Mouse (Mus musculus): Measurements from ENCODE around the gene Pdx1. TPM values are rescaled to one million over a fixed set of nuclear protein-coding genes. Genes with fewer than 3 reads are reported as not detected.

Gene Pdx1
- total and polyA plus RNA-seq, 3 experiments: not detected

DNA sequence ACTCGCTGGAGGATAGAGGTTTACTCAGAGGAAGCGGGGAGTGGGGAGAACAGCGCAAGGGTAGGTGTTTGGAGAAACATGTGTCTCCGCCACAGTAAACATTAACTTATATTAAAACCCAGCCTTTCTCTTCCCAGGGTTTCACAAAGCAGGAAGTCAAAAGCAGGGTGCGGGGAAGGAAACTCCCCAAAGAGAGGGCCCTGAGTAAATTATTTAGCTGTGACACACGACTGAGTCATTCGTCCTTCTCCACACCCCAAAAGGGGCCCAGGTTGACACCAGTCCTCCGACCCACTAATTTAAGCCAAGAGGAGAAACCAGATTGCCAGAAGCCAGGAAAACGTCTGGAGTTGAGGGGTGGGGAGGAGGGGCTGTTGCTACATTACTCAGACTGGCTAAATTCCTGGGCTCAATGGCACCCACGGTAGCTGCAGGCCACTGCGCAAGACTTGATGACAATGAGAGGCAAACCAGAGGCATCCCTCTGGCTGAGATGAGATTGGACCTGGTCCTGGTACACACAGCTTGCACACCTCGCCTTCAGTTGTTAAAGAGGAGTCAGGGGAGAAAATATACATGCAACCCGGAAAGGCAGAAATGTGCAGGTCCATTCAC is 22.9 kb downstream of the Pdx1 start:
- dilution Hi-C loops (cut with MboI; ENCODE audit: extremely low pct_ligation_motif_present, extremely low pct_unique_long_range_greater_than_20kb, low sequenced_read_pairs) (no loop called here), in situ Hi-C loops (cut with MboI; ENCODE audit: low pct_ligation_motif_present, low pct_unique_long_range_greater_than_20kb, low sequenced_read_pairs) (no loop called here)
- Histone ChIP-seq H3K4me1 (ENCODE audit: control insufficient read depth in 1 of 2, insufficient read depth in 2 of 2) (peaks cover 3 to 9% of the 10 kb centered on the region in 2 experiments; a peak in 2 of 4 replicates), H3K27me3 (replicated peaks) (peaks cover 24% of the 10 kb centered on the region), H3K27ac (ENCODE audit: insufficient read depth, low read depth) (no peak overlapping the region), H3K4me3 (replicated peaks in 1 of 3; ENCODE audit: low read depth in 2 of 3, low read length in 2 of 3, poor library complexity in 1 of 3) (no peak overlapping the region), H3K79me2 (replicated peaks; ENCODE audit: control insufficient read depth, extremely low read depth, insufficient read depth, poor library complexity, severe bottlenecking) (no peaks in the 10 kb centered on the region), H3K9me3 (replicated peaks; ENCODE audit: low read length) (no peaks in the 10 kb centered on the region), H3K4me2 (ENCODE audit: insufficient read depth, low read depth, poor library complexity, severe bottlenecking) (no peak overlapping the region), H3K9ac (ENCODE audit: insufficient read depth, low read depth) (no peak overlapping the region), H3K36me3 (replicated peaks in 1 of 2; ENCODE audit: control insufficient read depth in 1 of 2, insufficient read depth in 1 of 2, low read length in 1 of 2) (no peaks in the 10 kb centered on the region)
- no peak for DNase-seq (ENCODE audit: extremely low read depth)
- no peak for TF ChIP-seq SMC3 (IDR thresholded peaks at IDR 0.05; ENCODE audit: low read depth, low read length)
- no peak for TF ChIP-seq ZC3H11A (IDR thresholded peaks at IDR 0.05; ENCODE audit: low read depth, low read length)
- TF ChIP-seq MYC (IDR thresholded peaks at IDR 0.05; ENCODE audit: low read depth, low read length): no peak
- no peak for TF ChIP-seq MAX (IDR thresholded peaks at IDR 0.05; ENCODE audit: low read length)

DNA sequence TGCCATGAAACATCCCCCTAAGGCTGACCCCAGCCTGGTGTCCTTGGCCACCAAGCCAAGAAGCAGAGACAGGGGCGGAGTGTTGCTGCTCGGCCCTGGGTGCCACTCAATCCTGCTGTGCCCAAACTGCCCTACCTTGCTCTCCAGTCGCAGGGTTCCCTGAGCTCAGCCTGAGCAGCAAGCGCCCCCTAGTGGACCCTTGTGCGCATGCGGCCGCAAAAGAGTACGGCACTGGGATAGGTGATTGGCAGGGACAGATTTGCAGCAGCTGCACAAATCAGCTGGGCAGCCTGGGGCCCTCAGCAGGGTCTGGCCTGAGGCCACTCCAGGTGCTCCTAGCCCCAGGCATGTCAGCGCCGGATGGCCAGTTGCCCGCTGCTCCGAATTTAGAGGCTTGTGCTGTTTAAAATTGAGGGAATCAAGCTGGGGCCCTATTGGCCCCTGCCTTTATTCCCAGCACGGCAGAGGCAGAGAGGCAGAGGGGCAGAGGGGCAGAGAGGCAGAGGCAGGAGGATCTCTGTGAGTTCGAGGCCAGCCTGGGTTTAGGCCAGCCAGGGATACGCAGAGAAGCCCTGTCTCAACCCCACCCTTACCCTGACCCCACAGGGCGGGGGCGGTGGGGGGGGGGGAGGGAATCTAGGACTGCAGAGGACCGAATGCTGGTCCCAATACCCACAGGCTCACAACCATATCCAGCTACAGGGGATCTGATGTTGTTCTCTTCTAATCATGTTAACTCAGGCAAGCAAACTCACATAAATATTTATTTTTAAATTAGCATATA is 23.6 kb downstream of the Pdx1 start:
- H3K79me2 ChIP-seq (replicated peaks; ENCODE audit: control insufficient read depth, extremely low read depth, insufficient read depth, poor library complexity, severe bottlenecking): no peaks in the 10 kb centered on the region
- no peak overlapping the region for H3K4me3 ChIP-seq (replicated peaks in 1 of 3; ENCODE audit: low read depth in 2 of 3, low read length in 2 of 3, poor library complexity in 1 of 3)
- peaks cover 3 to 9% of the 10 kb centered on the region in 2 experiments; a peak in 2 of 4 replicates for H3K4me1 ChIP-seq (ENCODE audit: control insufficient read depth in 1 of 2, insufficient read depth in 2 of 2)
- H3K9ac ChIP-seq (ENCODE audit: insufficient read depth, low read depth): no peak overlapping the region
- DNase-seq (ENCODE audit: extremely low read depth): peak; percentile 80
- H3K27ac ChIP-seq (ENCODE audit: insufficient read depth, low read depth): no peak overlapping the region
- TF ChIP-seq ZC3H11A (IDR thresholded peaks at IDR 0.05; ENCODE audit: low read depth, low read length) (peak; percentile 16; the same call in 1 of the 2 replicates), ELF1 (IDR thresholded peaks at IDR 0.05; ENCODE audit: low read depth, low read length) (no peak), KAT2A (IDR thresholded peaks at IDR 0.05; ENCODE audit: insufficient replicate concordance, low read length) (no peak), MYC (IDR thresholded peaks at IDR 0.05; ENCODE audit: low read depth, low read length) (peak; percentile 61), UBTF (IDR thresholded peaks at IDR 0.05; ENCODE audit: low read depth, low read length) (no peak), MEF2A (IDR thresholded peaks at IDR 0.05; ENCODE audit: borderline replicate concordance, low read depth, low read length) (0 out of 2 replicates have a peak, but pooled peaks have one; percentile 36), TCF12 (IDR thresholded peaks at IDR 0.05; ENCODE audit: low read depth, low read length) (peak; percentile 70), CTCF (conservative IDR thresholded peaks at IDR 0.05 in 1 of 2, IDR thresholded peaks at IDR 0.05 in 1 of 2; ENCODE audit: low read depth in 2 of 2, low read length in 2 of 2) (peak; percentile 67 to 95), GABPA (IDR thresholded peaks at IDR 0.05; ENCODE audit: insufficient replicate concordance, low read depth, low read length) (no peak), MXI1 (IDR thresholded peaks at IDR 0.05; ENCODE audit: low read depth, low read length) (no peak), IRF4 (IDR thresholded peaks at IDR 0.05; ENCODE audit: low read depth, low read length) (peak; percentile 16; the same call in 1 of the 2 replicates), MAX (IDR thresholded peaks at IDR 0.05; ENCODE audit: low read length) (peak; percentile 41; the same call in 1 of the 2 replicates), EP300 (IDR thresholded peaks at IDR 0.05; ENCODE audit: low read length) (no peak), RAD21 (IDR thresholded peaks at IDR 0.05; ENCODE audit: low read depth, low read length) (peak; percentile 80), MAFK (IDR thresholded peaks at IDR 0.05; ENCODE audit: insufficient replicate concordance, low read length) (no peak), SMC3 (IDR thresholded peaks at IDR 0.05; ENCODE audit: low read depth, low read length) (peak; percentile 81), USF2 (conservative IDR thresholded peaks at IDR 0.05; ENCODE audit: low read depth, low read length) (no peak), NRF1 (IDR thresholded peaks at IDR 0.05; ENCODE audit: low read depth, low read length) (peak; percentile 64), NELFE (IDR thresholded peaks at IDR 0.05; ENCODE audit: low read depth, low read length) (peak; percentile 56; the same call in 1 of the 2 replicates), ZNF384 (IDR thresholded peaks at IDR 0.05; ENCODE audit: low read depth, low read length) (no peak)
- H3K27me3 ChIP-seq (replicated peaks): peaks cover 29% of the 10 kb centered on the region
- no peaks in the 10 kb centered on the region for H3K36me3 ChIP-seq (replicated peaks in 1 of 2; ENCODE audit: control insufficient read depth in 1 of 2, insufficient read depth in 1 of 2, low read length in 1 of 2)
- in situ Hi-C loops (cut with MboI; ENCODE audit: low pct_ligation_motif_present, low pct_unique_long_range_greater_than_20kb, low sequenced_read_pairs): no loop called here
- no peak overlapping the region for H3K4me2 ChIP-seq (ENCODE audit: insufficient read depth, low read depth, poor library complexity, severe bottlenecking)
- dilution Hi-C loops (cut with MboI; ENCODE audit: extremely low pct_ligation_motif_present, extremely low pct_unique_long_range_greater_than_20kb, low sequenced_read_pairs): no loop called here
- H3K9me3 ChIP-seq (replicated peaks; ENCODE audit: low read length): no peaks in the 10 kb centered on the region
